Mouse (Mus musculus) myocyte (in vitro differentiated cells): ENCODE measurements around the gene Creld1.

ENCODE experiments used
- MYOD1 ChIP-seq, 3 experiments: IDR thresholded peaks; one replicate each; pipeline ENCODE4 v1.6.1; 2011; ENCODE audit warnings: control low read depth in 2 of 3, low read depth in 2 of 3, mild to moderate bottlenecking in 2 of 3, moderate library complexity in 1 of 3; ENCODE audit not compliant: insufficient read length in 2 of 3, control insufficient read depth in 1 of 3
- POLR2A ChIP-seq: IDR thresholded peaks from one replicate; pipeline ENCODE4 v1.6.1; 2011; ENCODE audit warnings: low read depth, mild to moderate bottlenecking, control low read depth, moderate library complexity; ENCODE audit not compliant: insufficient read length
- TCF12 ChIP-seq: IDR thresholded peaks from one replicate; pipeline ENCODE4 v1.6.1; 2011; ENCODE audit warnings: mild to moderate bottlenecking, control low read depth; ENCODE audit not compliant: poor library complexity, insufficient read depth, severe bottlenecking

DNA sequence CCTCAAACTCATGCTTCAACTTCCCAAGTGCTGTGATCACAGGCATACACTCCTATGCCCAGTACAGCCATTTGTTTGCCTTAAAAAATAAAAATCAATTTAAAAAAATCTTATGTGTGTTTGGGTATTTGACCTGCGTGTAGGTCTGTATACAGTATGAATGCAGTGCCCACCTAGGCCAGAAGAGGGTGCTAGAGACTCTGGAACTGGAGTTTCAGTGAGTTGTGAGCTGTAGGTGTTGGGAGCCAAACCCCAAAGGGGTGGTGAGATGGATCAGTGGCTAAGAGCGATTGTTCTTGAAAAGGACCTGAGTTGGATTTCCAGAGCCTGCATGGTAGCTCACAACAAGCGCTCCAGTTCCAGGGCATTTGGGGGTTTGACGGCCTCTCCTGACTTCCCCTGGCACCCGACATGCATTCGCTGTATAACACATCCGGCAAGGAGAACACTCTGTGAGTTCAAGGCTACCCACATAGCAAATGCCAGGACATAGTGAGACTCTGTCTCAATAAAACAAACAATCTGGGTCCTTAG is 41.9 kb upstream of the Creld1 start:
- TF ChIP-seq MYOD1 (IDR thresholded peaks at IDR 0.05; ENCODE audit: control insufficient read depth in 1 of 3, insufficient read length in 2 of 3, low read depth in 2 of 3) (no peak), TCF12 (no peak), POLR2A (no peak)
